Mouse (Mus musculus): ENCODE data around the gene Saa3. TPM values are rescaled to one million over a fixed set of nuclear protein-coding genes. Genes with fewer than 3 reads are reported as not detected.
"Not testable (repeated sequence)": the region's sequence is repeated elsewhere in the genome, so short reads cannot be mapped to it uniquely, and the experiment has no call there.

Gene Saa3
- polyA plus RNA-seq, 1 experiment from 2014 or later = not detected

DNA sequence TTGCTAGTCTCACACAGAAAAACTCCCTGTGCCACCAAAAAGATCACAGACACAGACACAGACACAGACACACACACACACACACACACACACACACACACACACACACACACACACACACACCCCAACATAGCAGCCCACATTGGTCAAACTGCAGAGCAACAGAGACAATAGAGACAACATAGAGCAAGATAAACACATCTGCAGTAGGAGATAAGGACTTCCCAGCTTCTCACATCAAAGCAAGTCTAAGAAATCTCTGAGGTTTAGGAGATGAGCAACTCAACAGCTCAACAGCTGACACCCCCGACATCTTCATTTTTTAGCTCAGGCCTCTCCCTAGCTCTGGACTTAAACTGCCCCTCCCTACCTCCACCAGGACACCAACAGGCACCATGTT is 18.7 kb downstream of the Saa3 start:
- H3K4me1 ChIP-seq = no peaks in the 10 kb centered on the region
- H3K36me3 ChIP-seq (replicated peaks) = peaks cover 99% of the 10 kb centered on the region
- no peak overlapping the region for H3K4me3 ChIP-seq
- no peaks in the 10 kb centered on the region for H3K27me3 ChIP-seq (replicated peaks; ENCODE audit: low read depth, poor library complexity, severe bottlenecking)
- no peak overlapping the region for H3K27ac ChIP-seq (replicated peaks)
- H3K9me3 ChIP-seq = no peaks in the 10 kb centered on the region
- DNase-seq (ENCODE audit: low spot score) = no peak
- 100% methylated on average over 1 of the region's 1 CpGs for WGBS

- DNase-seq (ENCODE audit: low spot score) = no peak
- WGBS = 91% methylated on average over 5 of the region's 5 CpGs
Observed at GRCm38 (mm10) chr7:46686827-46687226, 28.7 kb downstream of the Saa3 start.

GRCm38 (mm10) chr7:46680732-46681131 is 34.8 kb downstream of the Saa3 start:
- no peak for DNase-seq (ENCODE audit: low spot score)
- Histone ChIP-seq H3K27me3 (replicated peaks; ENCODE audit: low read depth, poor library complexity, severe bottlenecking) (no peaks in the 10 kb centered on the region), H3K4me1 (no peaks in the 10 kb centered on the region), H3K9me3 (no peaks in the 10 kb centered on the region), H3K27ac (replicated peaks) (no peak overlapping the region), H3K36me3 (replicated peaks) (no peaks in the 10 kb centered on the region), H3K4me3 (no peak overlapping the region)

More at GRCm38 (mm10) chr7:46686827-46687226, 28.7 kb downstream of the Saa3 start:
- peaks cover 46% of the 10 kb centered on the region for H3K36me3 ChIP-seq (replicated peaks)
- H3K4me1 ChIP-seq = no peaks in the 10 kb centered on the region
- H3K27ac ChIP-seq (replicated peaks) = no peak overlapping the region
- no peak overlapping the region for H3K4me3 ChIP-seq
- H3K9me3 ChIP-seq = no peaks in the 10 kb centered on the region
- no peaks in the 10 kb centered on the region for H3K27me3 ChIP-seq (replicated peaks; ENCODE audit: low read depth, poor library complexity, severe bottlenecking)

DNA sequence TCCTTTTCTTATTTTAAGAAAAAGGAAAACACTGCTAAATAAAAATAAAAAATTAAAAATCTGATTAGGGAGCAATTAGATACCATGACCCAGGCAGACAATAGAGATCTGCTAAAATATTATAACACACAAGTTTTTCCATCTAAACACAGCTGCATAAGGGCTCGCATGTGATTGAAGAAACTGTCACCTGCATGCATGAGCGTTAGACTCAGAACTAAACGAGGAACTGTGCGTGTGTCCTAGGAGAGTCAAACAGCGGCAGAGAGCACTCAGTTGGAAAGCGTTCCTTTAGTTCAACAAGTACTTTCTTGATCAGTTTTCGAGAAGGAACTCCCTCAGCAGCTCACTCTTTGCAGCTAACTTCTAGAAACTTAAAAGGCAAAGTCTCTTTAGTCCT is 36.5 kb downstream of the Saa3 start:
- not testable (repeated sequence) for H3K27ac ChIP-seq (replicated peaks); DNase-seq (ENCODE audit: low spot score)

GRCm38 (mm10) chr7:46678417-46678816 is 37.1 kb downstream of the Saa3 start:
- Histone ChIP-seq H3K27me3 (replicated peaks; ENCODE audit: low read depth, poor library complexity, severe bottlenecking) (no peaks in the 10 kb centered on the region), H3K36me3 (replicated peaks) (no peaks in the 10 kb centered on the region), H3K4me1 (no peaks in the 10 kb centered on the region), H3K4me3 (no peak overlapping the region), H3K9me3 (no peaks in the 10 kb centered on the region), H3K27ac (replicated peaks) (no peak overlapping the region)
- 89% methylated on average over 3 of the region's 3 CpGs for WGBS
- DNase-seq (ENCODE audit: low spot score) = no peak

More for the DNA sequence above, 36.5 kb downstream of the Saa3 start:
- WGBS = 89% methylated on average over 7 of the region's 7 CpGs
- H3K9me3 ChIP-seq; H3K4me1 ChIP-seq; H3K4me3 ChIP-seq; H3K27me3 ChIP-seq (replicated peaks; ENCODE audit: low read depth, poor library complexity, severe bottlenecking); H3K36me3 ChIP-seq (replicated peaks): not testable (repeated sequence)

DNA sequence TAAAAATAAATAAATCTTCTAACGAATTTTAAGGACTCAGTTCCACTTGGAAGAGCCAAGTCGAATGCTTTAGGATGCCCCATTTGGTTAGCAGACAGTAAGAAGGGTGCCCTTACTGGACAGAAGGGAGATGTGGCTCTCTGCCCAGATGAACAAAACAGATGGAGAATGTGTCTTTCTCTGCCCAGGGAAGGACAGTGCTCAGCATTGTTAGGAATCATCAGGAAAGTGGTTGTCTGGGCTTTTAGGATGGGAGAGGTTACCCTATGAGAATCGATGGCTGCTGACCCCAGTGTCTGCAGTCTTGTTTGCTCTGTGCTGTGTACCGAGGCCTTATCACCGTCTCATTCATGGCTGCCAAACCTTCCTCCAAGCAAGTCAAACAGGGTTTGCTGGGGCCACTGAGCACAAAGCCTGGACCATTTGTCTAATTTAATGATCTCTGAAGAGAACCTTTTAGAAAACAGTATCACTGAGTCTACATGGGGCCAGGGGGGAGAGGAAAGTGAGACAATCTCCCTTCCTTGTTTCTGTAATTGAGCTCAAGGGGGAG is 38.6 kb downstream of the Saa3 start:
- H3K4me1 ChIP-seq = peaks cover 5% of the 10 kb centered on the region
- WGBS = 71% methylated on average over 5 of the region's 5 CpGs
- H3K36me3 ChIP-seq (replicated peaks) = no peaks in the 10 kb centered on the region
- H3K4me3 ChIP-seq = no peak overlapping the region
- H3K9me3 ChIP-seq = no peaks in the 10 kb centered on the region
- no peak for DNase-seq (ENCODE audit: low spot score)
- no peak overlapping the region for H3K27ac ChIP-seq (replicated peaks)
- no peaks in the 10 kb centered on the region for H3K27me3 ChIP-seq (replicated peaks; ENCODE audit: low read depth, poor library complexity, severe bottlenecking)

GRCm38 (mm10) chr7:46675886-46676285 is 39.6 kb downstream of the Saa3 start:
- Histone ChIP-seq H3K9me3 (no peaks in the 10 kb centered on the region), H3K36me3 (replicated peaks) (no peaks in the 10 kb centered on the region), H3K4me1 (peaks cover 8% of the 10 kb centered on the region), H3K27me3 (replicated peaks; ENCODE audit: low read depth, poor library complexity, severe bottlenecking) (no peaks in the 10 kb centered on the region), H3K27ac (replicated peaks) (no peak overlapping the region), H3K4me3 (no peak overlapping the region)
- 81% methylated on average over 8 of the region's 8 CpGs for WGBS
- DNase-seq (ENCODE audit: low spot score) = no peak

DNA sequence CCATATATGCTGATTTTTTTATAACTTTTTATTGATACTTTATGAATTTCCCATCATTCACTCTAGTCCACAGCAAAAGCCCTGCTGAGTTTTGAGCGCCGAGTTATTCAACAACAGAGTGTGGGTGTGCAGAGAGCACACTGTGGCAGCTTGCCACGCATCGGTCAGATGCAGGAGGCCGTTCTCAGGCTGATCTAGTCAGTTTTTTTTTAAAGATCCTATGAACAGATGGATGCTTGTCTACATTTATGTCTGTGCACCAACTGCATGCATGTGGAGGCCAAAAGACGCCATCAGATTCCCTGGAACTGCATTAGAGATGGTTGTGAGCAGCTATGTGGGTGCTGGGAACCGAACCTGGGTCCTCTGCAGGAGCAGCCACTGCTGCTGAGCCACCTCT is 40.4 kb downstream of the Saa3 start:
- DNase-seq (ENCODE audit: low spot score) = no peak
- H3K27me3 ChIP-seq (replicated peaks; ENCODE audit: low read depth, poor library complexity, severe bottlenecking) = no peaks in the 10 kb centered on the region
- 91% methylated on average over 7 of the region's 7 CpGs for WGBS

DNA sequence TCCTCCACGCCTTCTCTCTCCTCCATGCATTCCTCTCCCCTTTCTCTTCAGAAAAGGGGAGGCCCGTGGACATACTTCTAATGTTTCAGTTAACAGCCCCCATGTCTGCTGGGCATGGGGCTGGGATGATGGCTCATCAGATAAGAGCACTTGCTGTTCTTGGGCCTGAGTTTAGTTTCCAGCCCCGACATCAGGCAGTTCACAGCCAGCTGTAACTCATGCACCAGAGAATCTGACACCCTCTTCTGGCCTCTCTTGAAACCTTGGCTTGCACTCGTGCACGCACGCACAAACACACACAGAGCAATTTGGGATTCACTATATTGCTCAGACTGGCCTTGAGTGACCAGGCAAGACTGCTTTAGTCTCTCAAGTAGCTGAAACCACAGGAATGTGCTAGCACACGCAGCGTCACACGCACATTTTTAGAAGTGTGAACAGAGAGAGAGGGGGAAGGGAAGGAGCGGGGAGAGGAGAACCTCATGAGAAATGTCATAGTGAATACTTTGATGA is 43.3 kb downstream of the Saa3 start, which contains the start of gene Tph1:
TSS of gene Tph1 (minus strand) at position 378 of the 513 bp plus-strand sequence.
- DNase-seq (ENCODE audit: low spot score) = no peak
- Histone ChIP-seq H3K27me3 (replicated peaks; ENCODE audit: low read depth, poor library complexity, severe bottlenecking) (peaks cover 21% of the 10 kb centered on the region), H3K36me3 (replicated peaks) (no peaks in the 10 kb centered on the region), H3K9me3 (no peaks in the 10 kb centered on the region), H3K4me1 (peaks cover 13% of the 10 kb centered on the region), H3K27ac (replicated peaks) (no peak within 1 kb of the TSS), H3K4me3 (no peak within 1 kb of the TSS)
- WGBS = 59% methylated on average over 10 of the region's 10 CpGs

More for the DNA sequence above, 40.4 kb downstream of the Saa3 start:
- H3K9me3 ChIP-seq = no peaks in the 10 kb centered on the region
- no peak overlapping the region for H3K27ac ChIP-seq (replicated peaks)
- no peak overlapping the region for H3K4me3 ChIP-seq
- H3K4me1 ChIP-seq = peaks cover 8% of the 10 kb centered on the region
- H3K36me3 ChIP-seq (replicated peaks) = no peaks in the 10 kb centered on the region

GRCm38 (mm10) chr7:46667256-46667655 is 48.2 kb downstream of the Saa3 start:
- Histone ChIP-seq H3K27me3 (replicated peaks; ENCODE audit: low read depth, poor library complexity, severe bottlenecking) (peaks cover 58% of the 10 kb centered on the region), H3K9me3 (no peaks in the 10 kb centered on the region), H3K4me1 (peaks cover 15% of the 10 kb centered on the region), H3K36me3 (replicated peaks) (no peaks in the 10 kb centered on the region), H3K4me3 (peak overlapping the region; percentile 42), H3K27ac (replicated peaks) (no peak overlapping the region)
- WGBS = under 1% methylated on average over 21 of the region's 21 CpGs
- DNase-seq (ENCODE audit: low spot score) = peak; percentile 67

- Histone ChIP-seq H3K4me1 (peaks cover 14% of the 10 kb centered on the region), H3K27me3 (replicated peaks; ENCODE audit: low read depth, poor library complexity, severe bottlenecking) (peaks cover 63% of the 10 kb centered on the region), H3K4me3 (no peak overlapping the region), H3K27ac (replicated peaks) (no peak overlapping the region), H3K36me3 (replicated peaks) (no peaks in the 10 kb centered on the region), H3K9me3 (no peaks in the 10 kb centered on the region)
- DNase-seq (ENCODE audit: low spot score) = peak; percentile 65
- 36% methylated on average over 9 of the region's 9 CpGs for WGBS
Observed at GRCm38 (mm10) chr7:46665236-46665635, 50.3 kb downstream of the Saa3 start.

All from embryonic facial prominence, embryonic 10.5 days (tissue).